Mouse (Mus musculus) testis, adult 2 months (tissue): ENCODE measurements at regions not wholly inside any gene's neighbourhood (a gene's known extent, or its start where the extent isn't known, plus 50 kb on each side); places are given as distances from the start of the nearest gene placed in this dataset.

Experiments
- H3K27ac ChIP-seq: fragments of 200-500 bp; 2 replicates; pipeline ENCODE4 v1.5.1; 2012; ENCODE audit warnings: low read depth, low read length; ENCODE audit not compliant: control insufficient read depth, insufficient read depth
- H3K27me3 ChIP-seq: fragments of 200-500 bp; 2 replicates; pipeline ENCODE4 v1.6.1; 2012; ENCODE audit warnings: mild to moderate bottlenecking, low read length, moderate library complexity; ENCODE audit not compliant: control insufficient read depth, insufficient read depth
- H3K36me3 ChIP-seq: fragments of 200-500 bp; 2 replicates; pipeline ENCODE4 v1.6.1; 2012; ENCODE audit warnings: mild to moderate bottlenecking, low read length; ENCODE audit not compliant: control insufficient read depth, insufficient read depth
- H3K4me1 ChIP-seq: fragments of 200-500 bp; 2 replicates; pipeline ENCODE4 v1.6.1; 2012; ENCODE audit warnings: low read length; ENCODE audit not compliant: control insufficient read depth, insufficient read depth
- H3K4me3 ChIP-seq: fragments of 200-500 bp; 2 replicates; pipeline ENCODE4 v1.5.1; 2012; ENCODE audit warnings: low read depth, mild to moderate bottlenecking, low read length, moderate library complexity, mixed read lengths; ENCODE audit not compliant: control insufficient read depth
- CTCF ChIP-seq: fragments of 200-500 bp; IDR thresholded peaks from 2 replicates; pipeline ENCODE4 v1.5.1; 2012; ENCODE audit warnings: low read depth, mild to moderate bottlenecking, inconsistent platforms, low read length, moderate library complexity; ENCODE audit not compliant: control insufficient read depth, insufficient read depth, insufficient replicate concordance
- POLR2A ChIP-seq: fragments of 200-500 bp; IDR thresholded peaks from 2 replicates; pipeline ENCODE4 v1.6.1; 2012; ENCODE audit warnings: low read depth, mild to moderate bottlenecking, inconsistent platforms, low read length, moderate library complexity; ENCODE audit not compliant: control insufficient read depth

DNA sequence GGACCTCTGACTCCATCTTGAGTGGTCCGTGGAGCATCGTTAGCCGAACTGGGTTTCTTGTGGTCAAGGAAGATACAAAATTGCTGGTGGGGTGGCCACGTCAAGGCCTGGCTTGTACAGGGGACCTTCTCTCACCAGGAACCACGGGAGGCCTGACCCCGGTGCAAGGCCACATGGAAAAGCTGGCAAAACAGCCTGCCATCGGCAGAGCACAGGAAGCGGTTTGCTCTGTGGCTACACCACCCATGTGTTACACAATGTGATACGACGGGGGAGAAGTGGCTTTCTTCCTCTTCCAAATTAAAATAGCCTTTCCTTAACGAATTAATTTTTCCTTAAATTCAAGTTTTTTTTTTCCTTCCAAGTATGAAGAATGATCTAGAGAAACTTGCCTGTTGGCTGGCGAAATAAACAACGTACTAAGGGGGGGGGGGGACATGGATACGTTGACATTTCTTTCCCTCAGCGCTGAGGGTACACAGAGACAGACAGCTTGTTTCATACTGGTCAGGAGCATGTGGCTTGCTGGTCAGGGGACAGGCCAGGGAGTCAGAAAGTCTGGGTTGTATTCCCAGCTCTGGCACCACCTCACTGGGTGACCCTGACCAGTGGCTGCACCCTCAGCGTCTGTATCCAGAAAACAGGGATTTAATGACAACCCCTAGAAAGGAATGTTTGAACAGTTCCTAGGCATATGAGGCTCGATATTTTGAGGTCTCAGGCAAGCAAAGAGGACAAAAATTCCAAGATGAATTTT lies 64.0 kb upstream of the Slc25a13 start:
- Histone ChIP-seq H3K36me3 (no peaks in the 10 kb centered on the region), H3K4me1 (peaks cover 8% of the 10 kb centered on the region), H3K27me3 (no peaks in the 10 kb centered on the region), H3K27ac (no peak overlapping the region), H3K4me3 (peak overlapping the region; percentile 42)
- TF ChIP-seq POLR2A (no peak), CTCF (no peak)

DNA sequence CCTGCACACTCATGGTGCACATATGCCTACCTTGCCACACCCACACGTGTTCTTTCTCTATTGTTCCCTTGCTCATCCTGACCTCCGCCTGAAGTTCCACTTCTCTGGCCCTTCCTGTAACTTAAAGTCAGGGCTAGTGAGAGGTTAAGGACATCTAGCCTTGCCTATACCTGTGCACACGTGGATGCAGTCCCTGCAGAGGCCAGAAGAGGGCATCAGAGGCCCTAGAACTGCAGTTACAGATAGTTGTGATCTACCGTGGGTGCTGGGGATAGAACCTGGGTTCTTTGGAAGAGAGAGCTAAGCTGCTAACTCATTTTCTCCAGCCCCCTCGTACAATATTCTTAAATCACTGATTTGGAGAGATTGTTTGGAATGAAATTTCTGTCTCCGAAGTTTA lies 62.7 kb upstream of the Slc25a13 start:
- Histone ChIP-seq H3K36me3 (no peaks in the 10 kb centered on the region), H3K27me3 (no peaks in the 10 kb centered on the region), H3K27ac (no peak overlapping the region), H3K4me3 (no peak overlapping the region), H3K4me1 (peaks cover 8% of the 10 kb centered on the region)
- TF ChIP-seq POLR2A (no peak), CTCF (peak; percentile 72; the same call in 1 of the 2 replicates)

DNA sequence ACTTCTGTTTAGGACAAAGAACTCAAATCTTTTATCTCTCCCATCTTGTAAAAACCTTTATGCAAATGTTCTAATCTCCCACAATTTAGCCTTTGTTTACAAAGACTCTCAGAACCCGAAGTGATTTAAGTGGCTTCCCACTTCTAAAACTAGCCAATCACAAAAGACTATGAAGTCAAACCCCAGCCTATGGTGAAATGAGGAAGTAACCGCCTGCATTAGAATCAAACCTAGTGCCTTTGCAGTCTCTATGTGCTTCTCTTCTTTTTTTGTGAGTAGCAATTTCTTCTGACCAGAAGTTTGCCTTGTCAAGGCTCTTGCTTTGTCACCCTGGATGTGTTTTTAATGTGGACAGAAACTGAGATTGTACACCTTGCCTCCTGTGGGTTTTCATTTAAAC lies 53.6 kb upstream of the Slc25a13 start:
- no peak overlapping the region for H3K4me3 ChIP-seq
- no peaks in the 10 kb centered on the region for H3K4me1 ChIP-seq
- no peak overlapping the region for H3K27ac ChIP-seq
- no peaks in the 10 kb centered on the region for H3K36me3 ChIP-seq
- TF ChIP-seq CTCF: no peak
- TF ChIP-seq POLR2A: no peak
- no peaks in the 10 kb centered on the region for H3K27me3 ChIP-seq
